Mouse (Mus musculus): ENCODE measurements around the gene Tuft1.
"Not testable (repeated sequence)": the region's sequence is repeated elsewhere in the genome, so short reads cannot be mapped to it uniquely, and the experiment has no call there.

The Tuft1 gene

DNA sequence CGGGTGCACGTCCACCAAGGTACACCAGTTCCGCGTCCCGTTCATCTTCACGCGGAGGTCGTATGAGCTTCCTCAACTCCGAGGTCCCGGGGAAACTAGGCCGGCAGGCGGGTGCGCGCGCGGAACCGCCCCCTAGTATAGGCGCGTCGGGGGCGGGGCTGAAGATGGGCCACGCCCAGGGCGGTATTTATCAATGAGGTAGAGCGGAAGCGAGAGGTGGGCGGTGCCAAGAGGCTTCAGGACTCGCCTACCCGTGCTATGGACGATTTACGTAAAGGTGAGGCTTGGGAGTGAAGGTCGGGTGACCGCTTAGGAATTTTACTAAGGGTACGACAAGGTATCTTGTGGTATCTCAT, at the start of gene Tuft1:
Tuft1 (minus strand) TSS at position 133 of the 356 bp plus-strand sequence.
- not testable (repeated sequence) for DNase-seq (ENCODE audit: low read depth, low spot score); H3K27me3 ChIP-seq (ENCODE audit: control insufficient read depth, insufficient read depth, low read length, poor library complexity, severe bottlenecking); H3K36me3 ChIP-seq (ENCODE audit: control insufficient read depth, insufficient read depth, low read length, poor library complexity, severe bottlenecking)

DNA sequence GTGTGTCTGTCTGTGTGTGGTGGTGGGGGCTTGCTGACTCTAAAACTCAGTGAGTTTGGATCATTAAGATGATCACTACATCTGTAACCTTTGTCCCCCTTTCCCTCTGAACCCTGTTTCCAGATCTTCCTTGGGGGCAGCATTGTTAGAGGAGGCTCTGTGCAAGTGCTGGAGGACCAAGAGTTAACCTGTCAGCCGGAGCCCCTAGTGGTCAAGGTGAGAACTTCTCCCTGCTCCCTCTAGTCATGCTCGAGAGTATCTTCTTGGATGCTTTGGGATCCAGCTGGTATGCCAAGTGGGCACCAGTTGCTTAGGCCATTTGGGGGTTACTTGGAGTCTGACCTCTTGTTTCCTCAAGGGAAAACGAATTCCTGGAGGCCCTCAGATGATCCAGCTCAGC, 44.7 kb upstream of the Tuft1 start:
- H3K36me3 ChIP-seq (ENCODE audit: control insufficient read depth, insufficient read depth, low read length, poor library complexity, severe bottlenecking); DNase-seq (ENCODE audit: low read depth, low spot score); H3K27me3 ChIP-seq (ENCODE audit: control insufficient read depth, insufficient read depth, low read length, poor library complexity, severe bottlenecking): not testable (repeated sequence)

DNA sequence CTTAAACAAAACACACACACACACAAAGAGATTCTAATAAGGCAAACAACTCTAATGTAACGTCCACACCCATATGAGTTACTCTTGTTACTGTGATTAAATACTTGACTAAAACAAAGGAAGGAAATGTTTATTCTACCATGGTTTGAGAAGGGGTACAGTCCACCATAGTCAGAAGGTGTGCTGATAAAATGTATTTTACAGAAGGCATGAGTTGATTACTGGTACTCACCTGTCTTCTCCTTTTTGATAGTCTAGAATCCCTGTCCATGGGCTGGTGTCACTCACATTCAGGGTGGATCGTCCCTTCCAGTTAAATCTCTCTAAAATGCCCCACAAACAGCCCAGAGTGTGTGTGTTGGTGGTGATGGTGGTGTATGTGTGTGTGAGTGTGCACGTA, 44.2 kb upstream of the Tuft1 start:
- DNase-seq (ENCODE audit: low read depth, low spot score), result no peak
- no peaks in the 10 kb centered on the region for H3K36me3 ChIP-seq (ENCODE audit: control insufficient read depth, insufficient read depth, low read length, poor library complexity, severe bottlenecking)
- H3K27me3 ChIP-seq (ENCODE audit: control insufficient read depth, insufficient read depth, low read length, poor library complexity, severe bottlenecking), result no peaks in the 10 kb centered on the region

DNA sequence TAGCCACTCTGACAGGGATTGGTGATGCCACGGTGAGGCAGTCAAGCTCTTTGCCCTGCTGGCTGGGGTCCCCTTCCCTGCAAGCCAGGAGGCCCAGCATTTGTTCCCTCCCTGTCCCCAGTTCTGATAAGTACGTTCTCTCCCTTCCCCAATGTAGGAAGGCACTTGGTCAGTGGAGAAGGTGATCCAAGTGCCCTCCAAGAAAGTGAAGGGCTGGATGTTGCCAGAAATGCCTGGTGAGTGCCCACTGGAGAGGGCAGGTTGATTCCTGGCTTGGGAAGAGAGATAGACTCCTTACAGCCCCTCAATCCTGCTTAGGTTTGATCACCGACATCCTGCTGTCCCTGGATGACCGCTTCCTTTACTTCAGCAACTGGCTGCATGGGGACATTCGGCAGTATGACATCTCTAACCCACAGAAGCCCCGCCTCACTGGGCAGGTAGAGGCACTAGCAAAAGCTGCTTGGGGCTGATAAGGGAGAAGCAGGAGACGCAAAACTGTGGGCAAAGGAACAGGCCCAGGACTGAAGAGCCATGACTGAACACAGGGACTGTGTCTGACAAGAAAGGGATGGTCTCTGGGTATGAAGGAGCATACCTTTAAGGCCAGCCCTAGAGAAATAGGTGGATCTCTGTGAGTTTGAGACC, 43.6 kb upstream of the Tuft1 start:
- H3K27me3 ChIP-seq (ENCODE audit: control insufficient read depth, insufficient read depth, low read length, poor library complexity, severe bottlenecking); H3K36me3 ChIP-seq (ENCODE audit: control insufficient read depth, insufficient read depth, low read length, poor library complexity, severe bottlenecking); DNase-seq (ENCODE audit: low read depth, low spot score): not testable (repeated sequence)

DNA sequence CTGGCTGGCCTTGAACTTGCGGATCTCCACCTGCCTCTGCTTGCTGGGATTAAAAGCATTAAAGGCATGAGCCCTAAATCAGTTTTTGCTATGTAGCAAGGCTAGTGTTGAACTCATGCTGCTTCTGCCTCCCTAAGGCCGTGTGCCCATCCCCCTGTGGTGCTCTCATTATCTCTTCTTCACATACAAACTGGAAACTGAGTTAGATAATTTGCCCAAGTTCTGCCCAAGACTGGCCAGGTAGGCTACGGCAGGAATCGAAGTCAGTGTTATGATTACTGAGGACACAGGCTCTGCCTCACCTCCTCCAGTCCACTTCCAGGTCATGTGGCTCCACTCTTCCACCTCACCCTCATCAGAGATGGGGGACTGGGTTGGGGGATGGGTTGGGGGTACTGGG, 37.6 kb upstream of the Tuft1 start:
- H3K36me3 ChIP-seq (ENCODE audit: control insufficient read depth, insufficient read depth, low read length, poor library complexity, severe bottlenecking); H3K27me3 ChIP-seq (ENCODE audit: control insufficient read depth, insufficient read depth, low read length, poor library complexity, severe bottlenecking); DNase-seq (ENCODE audit: low read depth, low spot score): not testable (repeated sequence)

DNA sequence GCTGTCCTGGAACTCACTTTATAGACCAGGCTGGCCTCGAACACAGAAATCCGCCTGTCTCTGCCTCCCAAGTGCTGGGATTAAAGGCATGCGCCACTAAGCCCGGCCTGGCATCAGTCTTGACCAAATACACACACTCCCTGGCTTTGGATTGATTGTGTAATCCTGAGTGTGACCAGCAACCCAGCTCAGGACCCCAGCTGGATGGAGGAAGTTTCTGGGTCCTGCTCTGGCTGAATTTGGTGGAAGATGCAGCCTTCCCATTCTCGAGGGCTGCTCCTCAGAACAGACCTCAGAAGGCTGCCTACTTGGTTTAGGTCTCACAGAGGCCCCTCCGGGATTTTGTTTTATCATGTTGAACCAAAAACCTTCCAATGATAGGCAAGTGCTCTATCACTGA, 36.9 kb upstream of the Tuft1 start:
- DNase-seq (ENCODE audit: low read depth, low spot score); H3K27me3 ChIP-seq (ENCODE audit: control insufficient read depth, insufficient read depth, low read length, poor library complexity, severe bottlenecking): not testable (repeated sequence)

DNA sequence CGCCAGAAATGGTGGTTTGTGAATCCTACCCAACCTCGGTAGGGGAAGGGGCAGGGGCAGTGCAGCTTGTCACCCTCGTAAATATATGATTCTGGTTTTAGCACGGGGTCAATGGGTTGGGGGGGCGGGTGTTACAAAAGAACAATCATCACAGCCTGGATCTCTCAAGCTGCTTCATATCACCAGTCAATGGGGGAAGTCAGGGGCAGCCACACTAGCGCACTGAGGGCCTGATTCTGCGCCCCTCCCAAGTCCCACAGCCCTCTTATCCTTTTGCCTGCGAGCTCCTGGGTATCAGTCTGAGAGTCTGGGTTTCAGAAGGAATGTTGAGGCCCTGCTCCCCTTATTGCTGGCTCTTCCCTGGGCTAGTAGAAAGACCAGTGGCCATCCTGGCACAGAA, 35.2 kb upstream of the Tuft1 start:
- not testable (repeated sequence) for H3K27me3 ChIP-seq (ENCODE audit: control insufficient read depth, insufficient read depth, low read length, poor library complexity, severe bottlenecking); DNase-seq (ENCODE audit: low read depth, low spot score); H3K36me3 ChIP-seq (ENCODE audit: control insufficient read depth, insufficient read depth, low read length, poor library complexity, severe bottlenecking)

More for the DNA sequence above, 36.9 kb upstream of the Tuft1 start:
- not testable (repeated sequence) for H3K36me3 ChIP-seq (ENCODE audit: control insufficient read depth, insufficient read depth, low read length, poor library complexity, severe bottlenecking)

DNA sequence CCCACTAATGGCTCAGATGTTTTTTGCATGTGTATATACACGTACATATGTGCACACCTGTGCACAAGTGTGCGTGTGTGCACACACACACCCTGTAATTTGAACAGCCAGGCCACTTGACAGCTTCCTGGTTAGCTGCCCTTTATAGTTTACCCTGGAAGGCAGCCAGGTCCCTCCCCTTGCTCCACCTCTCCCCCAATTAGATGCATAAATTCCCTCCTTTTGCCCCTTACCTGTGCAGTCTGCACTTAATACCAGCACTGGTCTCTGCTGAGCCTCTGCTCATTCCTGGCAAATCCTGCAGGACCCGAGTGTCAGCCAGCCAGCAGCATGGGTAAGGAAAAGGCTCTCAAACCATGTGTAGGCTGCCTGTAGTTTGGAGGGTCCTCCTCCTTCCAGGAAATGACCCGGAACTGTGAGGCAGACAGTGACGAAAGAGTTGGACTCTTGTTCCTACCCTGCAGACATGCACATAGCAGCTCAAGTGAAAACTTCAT, 34.7 kb upstream of the Tuft1 start, which contains the start of gene Selenbp2:
Selenbp2 (plus strand) TSS at position 228 of the 497 bp plus-strand sequence.
- no peak for DNase-seq (ENCODE audit: low read depth, low spot score)

DNA sequence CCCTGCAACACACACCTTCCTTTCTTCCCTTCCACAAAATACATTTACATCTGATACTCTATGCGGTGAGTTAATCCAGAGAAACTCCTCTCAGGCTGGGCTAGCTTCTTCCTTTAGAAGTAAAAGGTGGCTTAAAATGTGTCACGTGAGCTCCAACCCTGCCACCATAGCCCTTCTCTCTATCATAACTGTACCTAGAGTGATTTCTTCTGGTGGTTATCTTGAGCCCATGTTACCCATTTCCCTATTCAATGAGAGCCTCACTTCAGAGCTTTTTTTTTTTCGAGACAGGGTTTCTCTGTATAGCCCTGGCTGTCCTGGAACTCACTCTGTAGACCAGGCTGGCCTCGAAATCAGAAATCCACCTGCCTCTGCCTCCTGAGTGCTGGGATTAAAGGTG, 33.0 kb upstream of the Tuft1 start:
- H3K27me3 ChIP-seq (ENCODE audit: control insufficient read depth, insufficient read depth, low read length, poor library complexity, severe bottlenecking); H3K36me3 ChIP-seq (ENCODE audit: control insufficient read depth, insufficient read depth, low read length, poor library complexity, severe bottlenecking); DNase-seq (ENCODE audit: low read depth, low spot score): not testable (repeated sequence)

More for the DNA sequence above, 34.7 kb upstream of the Tuft1 start, which contains the start of gene Selenbp2:
- H3K36me3 ChIP-seq (ENCODE audit: control insufficient read depth, insufficient read depth, low read length, poor library complexity, severe bottlenecking), result no peaks in the 10 kb centered on the region
- H3K27me3 ChIP-seq (ENCODE audit: control insufficient read depth, insufficient read depth, low read length, poor library complexity, severe bottlenecking), result no peaks in the 10 kb centered on the region

DNA sequence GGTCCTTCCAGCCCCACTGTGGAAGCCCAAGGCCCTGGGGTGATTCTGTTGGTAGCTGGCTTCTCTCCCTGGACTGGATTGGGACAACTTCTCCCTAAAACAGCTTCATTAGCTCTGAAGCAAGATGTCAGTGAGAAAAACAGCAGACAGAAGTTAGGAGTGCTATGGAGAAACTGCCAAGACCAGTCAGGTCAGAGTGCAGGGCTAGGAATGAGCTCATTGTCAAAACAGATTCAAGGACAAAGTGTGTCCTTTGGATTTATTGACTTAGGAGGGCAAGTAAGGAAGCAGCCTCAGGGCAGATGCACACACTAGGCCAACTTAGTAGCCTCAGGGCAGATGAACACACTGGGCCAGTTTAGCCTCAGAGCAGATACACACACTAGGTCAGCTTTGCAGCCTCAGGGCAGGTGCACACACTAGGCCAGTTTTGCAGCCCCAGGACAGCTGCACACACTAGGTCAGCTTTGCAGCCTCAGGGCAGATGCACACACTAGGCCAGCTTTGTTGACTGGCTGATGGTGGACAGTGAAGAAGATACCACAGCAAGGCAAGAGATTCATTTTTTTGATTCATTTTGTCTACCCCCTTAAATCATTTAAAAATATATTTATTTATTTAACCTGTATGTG, 32.1 kb upstream of the Tuft1 start:
- no peaks in the 10 kb centered on the region for H3K27me3 ChIP-seq (ENCODE audit: control insufficient read depth, insufficient read depth, low read length, poor library complexity, severe bottlenecking)
- no peak for DNase-seq (ENCODE audit: low read depth, low spot score)
- H3K36me3 ChIP-seq (ENCODE audit: control insufficient read depth, insufficient read depth, low read length, poor library complexity, severe bottlenecking), result no peaks in the 10 kb centered on the region

DNA sequence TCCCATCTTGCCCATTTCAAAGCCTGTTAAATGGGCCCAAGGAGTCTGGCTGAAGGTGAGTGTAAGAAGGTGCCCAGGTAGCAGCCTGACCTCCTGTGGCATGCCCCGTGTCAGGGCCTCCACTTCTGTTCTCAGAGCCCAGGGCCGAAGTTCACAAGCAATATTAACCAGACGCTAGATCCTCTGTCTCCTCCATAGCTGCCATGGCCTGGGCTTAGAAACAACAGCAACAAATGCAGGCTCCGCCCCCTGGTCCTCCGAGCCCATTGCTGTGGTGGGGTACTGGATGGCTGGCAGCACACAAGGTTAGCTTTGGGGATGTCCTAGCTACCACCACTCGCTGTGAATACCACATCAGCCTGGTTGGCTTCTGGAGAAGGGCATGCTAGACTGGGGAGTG, 31.5 kb upstream of the Tuft1 start:
- DNase-seq (ENCODE audit: low read depth, low spot score); H3K27me3 ChIP-seq (ENCODE audit: control insufficient read depth, insufficient read depth, low read length, poor library complexity, severe bottlenecking); H3K36me3 ChIP-seq (ENCODE audit: control insufficient read depth, insufficient read depth, low read length, poor library complexity, severe bottlenecking): not testable (repeated sequence)

DNA sequence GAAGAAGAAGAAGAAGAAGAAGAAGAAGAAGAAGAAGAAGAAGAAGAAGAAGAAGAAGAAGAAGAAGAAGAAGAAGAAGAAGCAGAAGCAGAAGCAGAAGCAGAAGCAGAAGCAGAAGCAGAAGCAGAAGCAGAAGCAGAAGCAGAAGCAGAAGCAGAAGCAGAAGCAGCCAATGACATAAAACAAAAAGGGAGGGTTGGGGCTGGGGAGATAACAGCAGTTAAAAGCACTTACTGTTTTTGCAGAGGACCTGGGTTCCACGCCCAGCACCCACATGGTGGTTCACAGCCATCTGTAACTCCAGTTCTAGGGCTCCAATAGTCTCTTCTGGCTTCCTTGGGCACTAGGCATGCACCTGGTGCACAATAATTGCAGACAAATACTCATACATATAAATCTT, 30.5 kb upstream of the Tuft1 start:
- H3K27me3 ChIP-seq (ENCODE audit: control insufficient read depth, insufficient read depth, low read length, poor library complexity, severe bottlenecking); DNase-seq (ENCODE audit: low read depth, low spot score); H3K36me3 ChIP-seq (ENCODE audit: control insufficient read depth, insufficient read depth, low read length, poor library complexity, severe bottlenecking): not testable (repeated sequence)

DNA sequence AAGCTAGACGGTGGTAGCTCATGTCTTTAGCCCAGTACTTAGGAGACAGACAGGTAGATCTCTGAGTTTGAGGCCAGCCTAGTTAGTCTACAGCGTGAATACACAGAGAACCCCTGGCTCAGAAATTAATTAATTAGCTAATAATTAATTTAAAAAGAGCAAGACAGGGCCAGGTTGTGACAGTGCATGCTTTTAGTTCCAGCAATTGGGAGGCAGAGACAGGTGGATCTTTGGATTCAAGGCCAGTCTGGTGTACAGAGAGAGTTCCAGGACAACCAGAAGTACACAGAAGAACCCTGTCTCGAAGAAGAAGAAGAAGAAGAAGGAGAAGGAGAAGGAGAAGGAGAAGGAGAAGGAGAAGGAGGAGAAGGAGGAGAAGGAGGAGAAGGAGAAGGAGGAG, 30.0 kb upstream of the Tuft1 start:
- DNase-seq (ENCODE audit: low read depth, low spot score); H3K36me3 ChIP-seq (ENCODE audit: control insufficient read depth, insufficient read depth, low read length, poor library complexity, severe bottlenecking); H3K27me3 ChIP-seq (ENCODE audit: control insufficient read depth, insufficient read depth, low read length, poor library complexity, severe bottlenecking): not testable (repeated sequence)

DNA sequence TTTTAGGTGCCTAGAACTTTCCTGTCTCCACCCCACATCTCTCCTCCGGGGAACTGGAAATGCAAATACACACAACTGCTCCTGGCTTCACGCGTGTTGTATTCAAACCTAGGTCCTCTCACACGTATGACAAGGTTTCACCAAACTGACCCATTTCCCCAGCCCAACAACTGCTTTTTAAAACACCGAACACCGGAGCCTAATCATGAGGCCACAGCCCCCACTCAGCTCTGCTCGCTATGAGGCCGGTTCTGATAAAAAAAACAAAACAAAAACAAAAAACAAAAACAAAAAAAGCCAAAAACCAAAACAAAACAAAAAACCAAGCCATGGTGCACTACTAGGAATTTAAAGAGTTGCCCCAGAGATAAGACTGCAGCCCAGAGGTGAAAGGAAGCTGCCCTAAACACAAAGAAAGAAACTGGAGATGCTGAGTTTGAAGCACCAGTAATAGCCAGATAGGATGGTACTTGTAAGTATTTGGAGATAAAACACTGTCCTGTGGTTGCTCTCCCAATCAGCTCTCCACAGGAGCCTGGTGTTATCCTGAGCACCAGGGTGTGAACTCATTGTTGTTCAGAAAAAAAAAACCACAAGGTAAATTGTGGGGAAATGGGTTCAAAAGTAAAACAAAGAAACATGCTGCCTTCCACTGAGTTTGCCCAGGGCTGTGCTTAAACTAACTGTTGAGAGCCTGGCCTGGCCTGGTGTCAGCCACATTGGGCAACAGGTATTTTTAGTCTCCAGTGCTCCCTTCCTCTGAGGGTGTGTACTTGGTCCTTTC, 27.5 kb upstream of the Tuft1 start:
- not testable (repeated sequence) for DNase-seq (ENCODE audit: low read depth, low spot score); H3K36me3 ChIP-seq (ENCODE audit: control insufficient read depth, insufficient read depth, low read length, poor library complexity, severe bottlenecking); H3K27me3 ChIP-seq (ENCODE audit: control insufficient read depth, insufficient read depth, low read length, poor library complexity, severe bottlenecking)

DNA sequence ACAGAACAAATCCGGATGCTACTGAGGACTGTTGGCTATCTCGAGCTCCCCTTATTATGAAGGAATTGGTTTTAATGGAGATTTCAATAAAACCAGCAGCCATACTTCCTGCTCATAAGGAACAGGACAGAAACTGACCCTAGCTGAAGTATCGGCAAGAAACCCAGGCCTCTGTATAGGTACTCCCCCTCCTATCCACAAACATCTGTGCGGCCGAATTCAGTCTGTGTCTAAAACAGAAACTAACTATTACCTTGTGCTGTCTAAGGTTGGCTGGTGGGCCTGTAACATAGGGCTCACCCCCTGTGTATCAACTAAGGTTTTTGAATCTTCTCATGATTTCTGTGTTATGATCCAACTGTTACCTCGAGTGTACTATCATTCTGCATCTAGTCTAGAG, 25.0 kb upstream of the Tuft1 start:
- DNase-seq (ENCODE audit: low read depth, low spot score), result no peak
- H3K36me3 ChIP-seq (ENCODE audit: control insufficient read depth, insufficient read depth, low read length, poor library complexity, severe bottlenecking), result no peaks in the 10 kb centered on the region
- H3K27me3 ChIP-seq (ENCODE audit: control insufficient read depth, insufficient read depth, low read length, poor library complexity, severe bottlenecking), result no peaks in the 10 kb centered on the region
